Mouse (Mus musculus) layer of hippocampus, postnatal 14 days (tissue): ENCODE results near the gene Kif11. TPM values are rescaled to one million over a fixed set of nuclear protein-coding genes. Genes with fewer than 3 reads are reported as not detected.

ENCODE experiments used
- DNase-seq, 2 experiments: peaks; one replicate each; pipeline ENCODE4 v3.0.0; 2021 to 2022; ENCODE audit warnings: low spot score in 2 of 2, mixed read lengths in 1 of 2
- long read RNA-seq, 2 experiments: library from polyadenylated mRNA; stranded (forward); transcript quantifications; one replicate each; pipeline ENCODE4 v2.0.0; 2021
- total RNA-seq, 2 experiments: library from RNA; stranded (reverse); gene quantifications; 2 replicates each; pipeline ENCODE4 v1.2.3; 2021

Kif11 gene
- total RNA-seq: 1 to 10 TPM; 2.4 to 3.1 TPM
- long read RNA-seq, experiment 1, full-length matches to known transcripts: 1 of 1 reads
- long read RNA-seq, experiment 1, partial matches to known transcripts: 0 of 1 reads
- long read RNA-seq, experiment 1, other reads (novel, unspliced or antisense): 0 of 1 reads
- long read RNA-seq, experiment 2, full-length matches to known transcripts: 3 of 4 reads
- long read RNA-seq, experiment 2, partial matches to known transcripts: 1 of 4 reads
- long read RNA-seq, experiment 2, other reads (novel, unspliced or antisense): 0 of 4 reads

- DNase-seq: peak; percentile 96 to 97
These were observed at the start of gene Kif11 for GRCm38 (mm10) chr19:37375755-37376615. TSS of gene Kif11 (plus strand) at chr19:37376403.

GRCm38 (mm10) chr19:37327216-37327615 lies 49.0 kb upstream of the Kif11 start:
- no peak for DNase-seq

- DNase-seq: no peak
These were observed 43.5 kb upstream of the Kif11 start for GRCm38 (mm10) chr19:37332726-37333125.

GRCm38 (mm10) chr19:37333357-37333756 lies 42.8 kb upstream of the Kif11 start:
- DNase-seq: no peak

GRCm38 (mm10) chr19:37335392-37335791 lies 40.8 kb upstream of the Kif11 start:
- DNase-seq: no peak

GRCm38 (mm10) chr19:37337752-37338151 lies 38.5 kb upstream of the Kif11 start, which contains the start of gene Ide:
TSS of gene Ide (minus strand) at chr19:37337852.
- no peak for DNase-seq

GRCm38 (mm10) chr19:37340495-37340894 lies 35.7 kb upstream of the Kif11 start:
- DNase-seq: no peak

- no peak for DNase-seq
These were observed 35.3 kb upstream of the Kif11 start for GRCm38 (mm10) chr19:37340931-37341330.

GRCm38 (mm10) chr19:37343899-37344298 lies 32.3 kb upstream of the Kif11 start:
- no peak for DNase-seq

GRCm38 (mm10) chr19:37346258-37346657 lies 29.9 kb upstream of the Kif11 start:
- no peak for DNase-seq

GRCm38 (mm10) chr19:37348331-37348730 lies 27.9 kb upstream of the Kif11 start:
- no peak for DNase-seq

- DNase-seq: no peak
These were observed 27.3 kb upstream of the Kif11 start for GRCm38 (mm10) chr19:37348952-37349351.

- no peak for DNase-seq
These were observed 23.4 kb upstream of the Kif11 start for GRCm38 (mm10) chr19:37352756-37353155.

GRCm38 (mm10) chr19:37353331-37353730 lies 22.9 kb upstream of the Kif11 start:
- no peak for DNase-seq

- no peak for DNase-seq
These were observed 16.2 kb upstream of the Kif11 start for GRCm38 (mm10) chr19:37360044-37360443.

GRCm38 (mm10) chr19:37362545-37362944 lies 13.7 kb upstream of the Kif11 start:
- DNase-seq: no peak

GRCm38 (mm10) chr19:37363128-37363939 lies 12.9 kb upstream of the Kif11 start:
- DNase-seq: peak; percentile 26 to 68

- no peak for DNase-seq
These were observed 7.2 kb upstream of the Kif11 start for GRCm38 (mm10) chr19:37368990-37369389.

- DNase-seq: no peak
These were observed 6.3 kb upstream of the Kif11 start for GRCm38 (mm10) chr19:37369921-37370320.

- DNase-seq: no peak
These were observed 5.8 kb upstream of the Kif11 start for GRCm38 (mm10) chr19:37370356-37370755.

- no peak for DNase-seq
These were observed 1.1 kb upstream of the Kif11 start for GRCm38 (mm10) chr19:37374941-37375754.
